Mouse (Mus musculus) right cerebral cortex, postnatal 4 days (tissue): ENCODE measurements around the gene Fam83f.

Experiments used
- DNase-seq: peaks from one replicate; pipeline ENCODE4 v3.0.0-alpha.2; 2022

Gene Fam83f

GRCm38 (mm10) chr15:80744667-80745422 lies 73.2 kb downstream of the Fam83f start:
- no peak for DNase-seq

DNA sequence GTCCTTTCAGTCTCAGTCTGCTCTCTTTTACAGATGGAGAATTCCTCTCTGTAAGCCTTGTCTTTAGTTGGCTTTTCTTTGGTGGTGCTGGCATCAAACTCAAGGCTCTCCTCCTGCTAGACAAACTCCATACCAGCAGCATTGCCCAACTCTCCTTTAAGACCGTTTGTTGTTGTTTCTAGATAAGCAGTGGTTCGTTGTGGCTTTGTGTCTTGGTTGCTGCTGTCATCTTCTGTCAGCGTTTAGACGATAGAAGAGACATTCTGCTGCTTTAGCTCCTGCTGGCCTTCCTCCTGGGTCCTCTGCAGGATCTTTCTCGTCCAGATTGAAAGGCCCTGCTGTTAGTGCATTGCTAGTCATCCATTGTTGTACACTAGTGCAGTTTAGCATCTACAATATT lies 77.3 kb downstream of the Fam83f start:
- DNase-seq: no peak
